Comparison of ENCODE assay signal across 8 mouse cellular contexts in the genomic region with DNA sequence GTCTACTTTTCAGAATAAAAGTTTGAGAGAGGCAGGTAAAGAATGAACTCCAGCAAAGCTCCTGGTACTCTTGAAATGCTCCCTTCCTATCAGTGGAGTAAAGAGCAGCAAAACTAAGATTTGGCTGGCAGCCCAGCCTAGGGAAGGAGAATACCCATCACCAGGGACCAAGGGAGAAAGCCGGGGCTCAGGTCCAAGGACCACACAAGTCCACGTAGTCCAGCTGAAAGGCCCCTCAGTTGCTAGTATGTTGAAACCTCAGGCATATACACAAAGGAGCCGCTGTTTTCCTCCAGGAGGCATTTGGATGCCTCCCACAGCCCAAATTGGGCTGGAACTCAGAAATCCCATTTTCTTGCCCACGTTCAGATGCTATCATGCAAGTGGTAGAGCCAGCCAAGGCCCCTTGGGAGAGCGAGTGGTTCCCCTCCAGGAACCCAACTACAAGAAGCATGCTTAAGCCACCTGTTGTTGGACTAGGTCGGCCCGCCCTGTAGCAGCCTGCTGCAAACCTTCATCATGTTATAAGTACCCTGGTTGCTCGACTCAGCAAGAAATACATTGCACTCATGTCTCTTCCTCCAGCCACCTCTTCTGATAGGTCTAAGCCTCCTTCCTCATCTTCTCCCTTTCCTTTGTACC. TPM values are rescaled to one million over a fixed set of nuclear protein-coding genes. Genes with fewer than 3 reads are reported as not detected.
DNase-seq lines count a peak whose midpoint lies in the region; ATAC-seq lines count a peak whose summit lies in the region.

No protein-coding gene starts in this region.

- H3K36me3 ChIP-seq in kidney, embryonic 16.5 days (ENCODE audit: insufficient read depth, low read length), result no peaks in the 10 kb centered on the region
- no peaks in the 10 kb centered on the region for H3K36me3 ChIP-seq in forebrain, embryonic 12.5 days (replicated peaks)
- no peaks in the 10 kb centered on the region for H3K36me3 ChIP-seq in neural tube, embryonic 14.5 days (ENCODE audit: control insufficient read depth, insufficient read depth, low read length)

- H3K4me2 ChIP-seq in kidney, embryonic 16.5 days (replicated peaks; ENCODE audit: low read depth, low read length), result peak overlapping the region; percentile 99
- H3K4me2 ChIP-seq in forebrain, embryonic 12.5 days, result peak overlapping the region; percentile 92
- H3K4me2 ChIP-seq in neural tube, embryonic 14.5 days (ENCODE audit: low read depth, low read length), result peak overlapping the region; percentile 81

- H3K27me3 ChIP-seq in kidney, embryonic 16.5 days (ENCODE audit: insufficient read depth, low read length), result peaks cover 42% of the 10 kb centered on the region
- peaks cover 34% of the 10 kb centered on the region for H3K27me3 ChIP-seq in forebrain, embryonic 12.5 days
- peaks cover 3% of the 10 kb centered on the region; the same call in 1 of the 2 replicates for H3K27me3 ChIP-seq in neural tube, embryonic 14.5 days (ENCODE audit: control insufficient read depth, insufficient read depth, low read length)

- ATAC-seq in kidney, embryonic 16.5 days (ENCODE audit: low FRiP score, low TSS enrichment), result no peak
- ATAC-seq in forebrain, embryonic 12.5 days (ENCODE audit: low FRiP score), result no peak
- ATAC-seq in neural tube, embryonic 14.5 days (ENCODE audit: low read depth), result no peak

- no peaks in the 10 kb centered on the region for H3K9me3 ChIP-seq in kidney, embryonic 16.5 days (ENCODE audit: low read length)
- no peaks in the 10 kb centered on the region for H3K9me3 ChIP-seq in forebrain, embryonic 12.5 days
- no peaks in the 10 kb centered on the region for H3K9me3 ChIP-seq in neural tube, embryonic 14.5 days (ENCODE audit: control insufficient read depth, low read length)

- H3K4me1 ChIP-seq in kidney, embryonic 16.5 days (ENCODE audit: insufficient read depth, low read length), result peaks cover 4% of the 10 kb centered on the region; the same call in 1 of the 2 replicates
- 0 out of 2 replicates have a peak, but pooled peaks cover 10% of the 10 kb centered on the region for H3K4me1 ChIP-seq in forebrain, embryonic 12.5 days
- 0 out of 2 replicates have a peak, but pooled peaks cover 4% of the 10 kb centered on the region for H3K4me1 ChIP-seq in neural tube, embryonic 14.5 days (ENCODE audit: control insufficient read depth, insufficient read depth, low read length)

- peak overlapping the region; percentile 68; the same call in 1 of the 2 replicates for H3K4me3 ChIP-seq in kidney, embryonic 16.5 days (ENCODE audit: low read length)
- H3K4me3 ChIP-seq in forebrain, embryonic 12.5 days (replicated peaks), result peak overlapping the region; percentile 72
- peak overlapping the region; percentile 74 for H3K4me3 ChIP-seq in neural tube, embryonic 14.5 days (ENCODE audit: low read depth, low read length)

- DNase-seq in kidney, adult 8-10 months, result no peak
- peak; percentile 23 for DNase-seq in layer of hippocampus, adult 9-11 months
- DNase-seq in spleen, postnatal 4 days (ENCODE audit: low spot score in 2 of 2), result no peak
- no peak for DNase-seq in adrenal gland, postnatal 36 days
- no peak for DNase-seq in spleen, postnatal 36 days (ENCODE audit: low spot score in 2 of 2)

- 61% methylated on average over 8 of the region's 8 CpGs for whole genome bisulfite sequencing in kidney, embryonic 16.5 days
- 58% methylated on average over 8 of the region's 8 CpGs for WGBS in forebrain, embryonic 12.5 days
- WGBS in neural tube, embryonic 14.5 days, result 51% methylated on average over 8 of the region's 8 CpGs

- H3K9ac ChIP-seq in kidney, embryonic 16.5 days (replicated peaks; ENCODE audit: low read length), result no peak overlapping the region
- 0 out of 2 replicates have a peak overlapping the region, but pooled peaks have one; percentile 76 for H3K9ac ChIP-seq in forebrain, embryonic 12.5 days
- H3K9ac ChIP-seq in neural tube, embryonic 14.5 days (replicated peaks; ENCODE audit: low read depth, low read length), result peak overlapping the region; percentile 83; the same call in 1 of the 2 replicates

- H3K27ac ChIP-seq in kidney, embryonic 16.5 days (ENCODE audit: low read length), result no peak overlapping the region
- no peak overlapping the region for H3K27ac ChIP-seq in forebrain, embryonic 12.5 days
- H3K27ac ChIP-seq in neural tube, embryonic 14.5 days (ENCODE audit: low read depth, low read length), result no peak overlapping the region

RNA-seq across cellular contexts. Expression of a gene that starts 1.4 kb away (rescaled TPM):
- polyA plus RNA-seq in kidney, embryonic 16.5 days (2015; fragmentation: Nextera tagmentation; extraction: Ambion mirVana), result 2.2 and 2.5 TPM in 2 replicates
- 2.9 and 3.4 TPM in 2 replicates for polyA plus RNA-seq in forebrain, embryonic 12.5 days (2016; fragmentation: Nextera tagmentation; extraction: Ambion mirVana)
- 6.1 and 9.0 TPM in 2 replicates for polyA plus RNA-seq in neural tube, embryonic 14.5 days (2014; fragmentation: Nextera tagmentation; extraction: Ambion mirVana)
- total RNA-seq in adrenal gland, postnatal 36 days (2021), result 10 to 100 TPM in 1 of 2 experiments, 1 to 10 TPM in 1; 9.8 to 12.3 TPM
